Mouse (Mus musculus): ENCODE measurements around the gene Traf5. TPM values are rescaled to one million over a fixed set of nuclear protein-coding genes. Genes with fewer than 3 reads are reported as not detected.

Gene Traf5
- polyA plus RNA-seq, 1 experiment from 2014 or later = 16.9 TPM

DNA sequence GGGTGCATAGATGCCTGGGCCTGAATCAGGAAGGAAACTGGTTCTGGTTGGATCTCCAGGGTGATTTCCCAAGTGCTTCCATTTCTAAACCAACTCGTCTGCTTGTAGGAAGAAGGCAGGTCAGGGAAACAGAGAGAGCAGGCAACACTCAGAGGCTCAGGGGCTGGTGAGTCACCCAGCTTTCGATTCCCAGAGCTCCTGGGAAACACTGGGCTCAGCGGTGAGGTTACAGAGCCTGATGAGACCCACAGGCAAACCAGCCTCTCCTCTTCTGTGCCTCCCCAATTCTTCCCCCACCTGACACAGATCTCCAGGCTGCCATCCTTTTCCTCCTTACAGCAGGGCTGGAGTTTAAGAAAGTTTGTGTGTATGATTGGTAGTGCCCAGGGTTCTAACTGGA, 128.9 kb downstream of the Traf5 start:
- H3K4me1 ChIP-seq (ENCODE audit: control insufficient read depth in 2 of 2, insufficient read depth in 2 of 2, low read length in 2 of 2) = no peaks in the 10 kb centered on the region
- no peak for ATAC-seq (ENCODE audit: insufficient number of reproducible peaks, insufficient read depth, low FRiP score, low read depth)
- 0 out of 2 replicates have a peak overlapping the region, but pooled peaks have one; percentile 21 for H3K9ac ChIP-seq (ENCODE audit: low read length)
- H3K27ac ChIP-seq (replicated peaks in 1 of 2; ENCODE audit: control insufficient read depth in 1 of 2, insufficient read depth in 1 of 2, low read depth in 2 of 2, low read length in 2 of 2) = no peak overlapping the region
- H3K4me2 ChIP-seq (ENCODE audit: low read length) = no peak overlapping the region
- H3K4me3 ChIP-seq (ENCODE audit: control insufficient read depth in 1 of 2, insufficient read depth in 1 of 2, low read depth in 1 of 2, low read length in 2 of 2) = no peak overlapping the region
- no peaks in the 10 kb centered on the region for H3K9me3 ChIP-seq (ENCODE audit: control insufficient read depth, low read length)
- H3K36me3 ChIP-seq (ENCODE audit: control insufficient read depth, insufficient read depth, low read length) = no peaks in the 10 kb centered on the region
- WGBS = 74% methylated on average over 3 of the region's 3 CpGs
- no peaks in the 10 kb centered on the region for H3K27me3 ChIP-seq (ENCODE audit: control insufficient read depth, insufficient read depth, low read length)

DNA sequence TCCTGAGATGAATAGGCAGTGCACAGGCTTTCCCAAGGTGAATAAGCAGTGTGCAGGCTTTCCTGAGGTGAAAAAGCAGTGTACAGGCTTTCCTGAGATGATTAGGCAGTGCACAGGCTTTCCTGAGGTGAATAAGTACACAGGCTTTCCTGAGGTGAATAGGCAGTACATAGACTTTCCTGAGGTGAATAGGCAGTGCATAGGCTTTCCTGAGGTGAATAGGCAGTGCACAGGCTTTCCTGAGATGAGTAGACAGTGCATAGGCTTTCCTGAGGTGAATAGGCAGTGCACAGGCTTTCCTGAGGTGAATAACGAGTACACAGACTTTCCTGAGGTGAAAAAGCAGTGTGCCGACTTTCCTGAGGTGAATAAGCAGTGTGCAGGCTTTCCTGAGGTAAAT, 131.4 kb downstream of the Traf5 start:
- ATAC-seq (ENCODE audit: insufficient number of reproducible peaks, insufficient read depth, low FRiP score, low read depth) = no peak
- Histone ChIP-seq H3K4me2 (ENCODE audit: low read length) (no peak overlapping the region), H3K36me3 (ENCODE audit: control insufficient read depth, insufficient read depth, low read length) (no peaks in the 10 kb centered on the region), H3K27ac (replicated peaks in 1 of 2; ENCODE audit: control insufficient read depth in 1 of 2, insufficient read depth in 1 of 2, low read depth in 2 of 2, low read length in 2 of 2) (no peak overlapping the region), H3K9me3 (ENCODE audit: control insufficient read depth, low read length) (no peaks in the 10 kb centered on the region), H3K27me3 (ENCODE audit: control insufficient read depth, insufficient read depth, low read length) (no peaks in the 10 kb centered on the region), H3K9ac (ENCODE audit: low read length) (no peak overlapping the region), H3K4me3 (ENCODE audit: control insufficient read depth in 1 of 2, insufficient read depth in 1 of 2, low read depth in 1 of 2, low read length in 2 of 2) (no peak overlapping the region), H3K4me1 (ENCODE audit: control insufficient read depth in 2 of 2, insufficient read depth in 2 of 2, low read length in 2 of 2) (no peaks in the 10 kb centered on the region; a peak in 1 of 4 replicates)
- WGBS = 52% methylated on average over 2 of the region's 2 CpGs

DNA sequence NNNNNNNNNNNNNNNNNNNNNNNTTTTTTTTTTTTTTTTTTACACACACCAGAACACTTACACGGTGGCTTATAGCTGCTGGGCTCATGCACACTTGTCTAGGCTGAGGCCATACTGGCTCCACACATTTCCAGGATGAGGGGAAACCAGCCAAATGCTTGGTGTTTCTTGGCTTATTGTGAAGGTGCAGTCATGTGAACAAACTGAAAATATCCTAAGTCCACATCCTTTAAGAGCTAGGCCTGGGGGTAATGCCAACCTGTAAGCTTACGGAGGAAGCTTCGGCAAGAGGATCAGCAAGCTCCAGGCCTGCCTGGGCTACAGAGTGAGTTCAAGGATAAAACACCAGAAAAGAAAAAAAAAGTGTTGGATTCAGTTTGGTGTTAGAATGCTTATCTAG, 135.0 kb downstream of the Traf5 start:
- Histone ChIP-seq H3K4me3 (ENCODE audit: control insufficient read depth in 1 of 2, insufficient read depth in 1 of 2, low read depth in 1 of 2, low read length in 2 of 2) (no peak overlapping the region), H3K9me3 (ENCODE audit: control insufficient read depth, low read length) (no peaks in the 10 kb centered on the region), H3K4me1 (ENCODE audit: control insufficient read depth in 2 of 2, insufficient read depth in 2 of 2, low read length in 2 of 2) (peaks cover 0 to 3% of the 10 kb centered on the region in 2 experiments; a peak in 1 of 4 replicates), H3K9ac (ENCODE audit: low read length) (no peak overlapping the region), H3K36me3 (ENCODE audit: control insufficient read depth, insufficient read depth, low read length) (no peaks in the 10 kb centered on the region), H3K4me2 (ENCODE audit: low read length) (no peak overlapping the region), H3K27ac (replicated peaks in 1 of 2; ENCODE audit: control insufficient read depth in 1 of 2, insufficient read depth in 1 of 2, low read depth in 2 of 2, low read length in 2 of 2) (no peak overlapping the region), H3K27me3 (ENCODE audit: control insufficient read depth, insufficient read depth, low read length) (no peaks in the 10 kb centered on the region)
- WGBS = 92% methylated on average over 3 of the region's 3 CpGs
- no peak for ATAC-seq (ENCODE audit: insufficient number of reproducible peaks, insufficient read depth, low FRiP score, low read depth)

DNA sequence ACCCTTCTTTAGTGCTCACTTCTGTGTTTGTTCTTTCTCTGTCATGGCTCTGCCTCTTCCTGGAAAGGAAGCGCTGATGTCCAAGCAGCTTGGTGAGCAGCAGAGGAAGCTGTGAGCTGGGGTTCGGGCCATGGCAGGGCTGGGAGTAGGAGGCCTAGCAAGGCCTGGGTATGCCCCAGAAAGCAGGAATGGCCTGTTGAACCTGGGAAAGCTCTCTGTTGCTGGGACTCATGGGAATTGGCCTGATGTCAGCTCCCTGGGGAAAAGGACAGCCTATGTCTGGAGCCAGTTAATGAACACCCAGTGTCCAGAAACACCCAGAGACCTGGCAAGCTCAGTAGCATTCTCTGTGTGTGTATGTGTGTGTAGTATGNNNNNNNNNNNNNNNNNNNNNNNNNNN, 135.5 kb downstream of the Traf5 start:
- Histone ChIP-seq H3K4me3 (ENCODE audit: control insufficient read depth in 1 of 2, insufficient read depth in 1 of 2, low read depth in 1 of 2, low read length in 2 of 2) (no peak overlapping the region), H3K4me1 (ENCODE audit: control insufficient read depth in 2 of 2, insufficient read depth in 2 of 2, low read length in 2 of 2) (peaks cover 0 to 3% of the 10 kb centered on the region in 2 experiments; a peak in 1 of 4 replicates), H3K36me3 (ENCODE audit: control insufficient read depth, insufficient read depth, low read length) (no peaks in the 10 kb centered on the region), H3K27me3 (ENCODE audit: control insufficient read depth, insufficient read depth, low read length) (no peaks in the 10 kb centered on the region), H3K27ac (replicated peaks in 1 of 2; ENCODE audit: control insufficient read depth in 1 of 2, insufficient read depth in 1 of 2, low read depth in 2 of 2, low read length in 2 of 2) (peak overlapping the region in 1 of 2 experiments; percentile 27; a peak in 1 of 4 replicates), H3K9ac (ENCODE audit: low read length) (no peak overlapping the region), H3K4me2 (ENCODE audit: low read length) (no peak overlapping the region; the same call in 1 of the 2 replicates), H3K9me3 (ENCODE audit: control insufficient read depth, low read length) (no peaks in the 10 kb centered on the region)
- ATAC-seq (ENCODE audit: insufficient number of reproducible peaks, insufficient read depth, low FRiP score, low read depth) = no peak
- WGBS = 89% methylated on average over 2 of the region's 2 CpGs

DNA sequence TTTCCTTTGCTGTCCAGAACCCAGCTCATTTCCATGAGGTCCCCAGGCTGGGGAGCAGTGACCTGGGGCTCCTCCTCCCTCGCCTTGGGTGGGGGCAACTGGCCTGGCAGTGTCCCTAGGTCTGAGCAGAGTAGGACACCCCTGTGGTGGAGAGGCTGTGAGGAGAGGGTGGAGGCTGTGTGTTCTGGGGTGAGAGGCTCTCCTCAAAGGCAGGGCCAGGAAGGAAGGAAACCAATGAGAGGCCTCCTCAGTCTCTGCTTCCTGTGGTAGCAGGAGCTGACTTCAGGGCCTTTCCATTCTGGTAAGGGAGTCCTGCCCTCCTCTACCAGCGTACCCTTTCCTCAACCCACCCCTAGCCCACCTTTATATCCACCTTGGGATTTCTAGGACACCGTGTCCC, 136.1 kb downstream of the Traf5 start:
- H3K4me2 ChIP-seq (ENCODE audit: low read length) = no peak overlapping the region
- no peak for ATAC-seq (ENCODE audit: insufficient number of reproducible peaks, insufficient read depth, low FRiP score, low read depth)
- no peaks in the 10 kb centered on the region for H3K9me3 ChIP-seq (ENCODE audit: control insufficient read depth, low read length)
- 71% methylated on average over 3 of the region's 3 CpGs for WGBS
- no peaks in the 10 kb centered on the region for H3K36me3 ChIP-seq (ENCODE audit: control insufficient read depth, insufficient read depth, low read length)
- peaks cover 0 to 3% of the 10 kb centered on the region in 2 experiments; a peak in 1 of 4 replicates for H3K4me1 ChIP-seq (ENCODE audit: control insufficient read depth in 2 of 2, insufficient read depth in 2 of 2, low read length in 2 of 2)
- no peaks in the 10 kb centered on the region for H3K27me3 ChIP-seq (ENCODE audit: control insufficient read depth, insufficient read depth, low read length)
- no peak overlapping the region for H3K9ac ChIP-seq (ENCODE audit: low read length)
- H3K27ac ChIP-seq (replicated peaks in 1 of 2; ENCODE audit: control insufficient read depth in 1 of 2, insufficient read depth in 1 of 2, low read depth in 2 of 2, low read length in 2 of 2) = peak overlapping the region; percentile 53 to 64; a peak in 3 of 4 replicates
- H3K4me3 ChIP-seq (ENCODE audit: control insufficient read depth in 1 of 2, insufficient read depth in 1 of 2, low read depth in 1 of 2, low read length in 2 of 2) = no peak overlapping the region

DNA sequence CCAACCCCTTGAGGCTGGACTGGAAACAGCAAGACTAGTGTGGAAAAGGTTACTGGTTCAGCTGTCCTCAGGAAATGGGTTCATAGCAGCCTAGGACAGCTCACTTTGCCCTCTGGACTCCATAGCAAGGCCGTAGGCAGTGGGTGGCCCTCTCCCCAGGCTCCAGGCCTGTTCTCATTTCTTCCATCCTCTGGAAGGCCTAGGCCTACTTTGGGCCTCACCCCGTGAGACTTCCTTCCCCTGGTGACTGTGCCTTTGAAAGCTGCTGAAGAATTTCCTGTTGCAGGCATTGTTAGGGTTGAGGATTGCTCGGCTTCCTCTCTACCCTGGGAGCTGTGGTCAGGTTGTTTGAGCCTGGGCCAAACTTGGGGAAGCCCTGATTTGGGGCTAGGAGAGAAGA, 137.3 kb downstream of the Traf5 start:
- Histone ChIP-seq H3K9ac (ENCODE audit: low read length) (no peak overlapping the region), H3K36me3 (ENCODE audit: control insufficient read depth, insufficient read depth, low read length) (no peaks in the 10 kb centered on the region), H3K4me3 (ENCODE audit: control insufficient read depth in 1 of 2, insufficient read depth in 1 of 2, low read depth in 1 of 2, low read length in 2 of 2) (no peak overlapping the region), H3K9me3 (ENCODE audit: control insufficient read depth, low read length) (no peaks in the 10 kb centered on the region), H3K27me3 (ENCODE audit: control insufficient read depth, insufficient read depth, low read length) (no peaks in the 10 kb centered on the region), H3K27ac (replicated peaks in 1 of 2; ENCODE audit: control insufficient read depth in 1 of 2, insufficient read depth in 1 of 2, low read depth in 2 of 2, low read length in 2 of 2) (peak overlapping the region; percentile 57 to 64), H3K4me1 (ENCODE audit: control insufficient read depth in 2 of 2, insufficient read depth in 2 of 2, low read length in 2 of 2) (peaks cover 0 to 3% of the 10 kb centered on the region in 2 experiments; a peak in 1 of 4 replicates), H3K4me2 (ENCODE audit: low read length) (no peak overlapping the region)
- WGBS = 46% methylated on average over 3 of the region's 3 CpGs
- ATAC-seq (ENCODE audit: insufficient number of reproducible peaks, insufficient read depth, low FRiP score, low read depth) = 0 out of 2 replicates have a peak, but pooled peaks have one; percentile 31

DNA sequence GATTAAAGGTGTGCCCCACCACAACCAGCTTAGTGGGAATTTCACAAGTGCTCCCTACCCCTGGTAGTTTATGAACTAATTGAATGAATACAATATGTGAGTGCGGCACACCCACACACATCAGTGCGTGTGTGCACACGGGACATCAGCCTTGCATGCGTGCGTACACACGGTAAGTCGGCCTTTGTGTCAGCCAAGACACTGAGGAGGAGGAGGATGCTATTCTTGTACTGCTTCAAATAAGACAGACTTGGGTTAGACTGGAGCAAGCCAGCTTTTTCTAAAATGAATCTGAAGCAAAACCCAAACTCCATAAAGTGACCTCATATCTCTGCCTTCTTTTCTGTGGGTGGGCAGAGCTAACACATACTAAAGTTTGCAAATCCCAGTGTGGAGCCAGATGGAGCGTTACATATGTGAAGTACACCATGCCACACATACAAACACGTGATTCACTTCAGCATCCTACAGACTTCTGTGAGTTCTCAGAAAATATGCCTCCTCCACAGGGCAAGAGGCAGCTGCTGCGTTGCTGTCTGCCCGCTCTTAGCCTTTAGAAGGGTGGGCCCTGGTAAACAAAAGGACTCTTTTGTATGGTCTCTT, 139.5 kb downstream of the Traf5 start:
- H3K9ac ChIP-seq (ENCODE audit: low read length) = no peak overlapping the region
- no peaks in the 10 kb centered on the region for H3K9me3 ChIP-seq (ENCODE audit: control insufficient read depth, low read length)
- no peaks in the 10 kb centered on the region for H3K27me3 ChIP-seq (ENCODE audit: control insufficient read depth, insufficient read depth, low read length)
- no peaks in the 10 kb centered on the region for H3K36me3 ChIP-seq (ENCODE audit: control insufficient read depth, insufficient read depth, low read length)
- H3K4me1 ChIP-seq (ENCODE audit: control insufficient read depth in 2 of 2, insufficient read depth in 2 of 2, low read length in 2 of 2) = peaks cover 0 to 3% of the 10 kb centered on the region in 2 experiments; a peak in 1 of 4 replicates
- H3K4me2 ChIP-seq (ENCODE audit: low read length) = no peak overlapping the region
- ATAC-seq (ENCODE audit: insufficient number of reproducible peaks, insufficient read depth, low FRiP score, low read depth) = no peak
- H3K4me3 ChIP-seq (ENCODE audit: control insufficient read depth in 1 of 2, insufficient read depth in 1 of 2, low read depth in 1 of 2, low read length in 2 of 2) = no peak overlapping the region
- 86% methylated on average over 11 of the region's 11 CpGs for WGBS
- no peak overlapping the region for H3K27ac ChIP-seq (replicated peaks in 1 of 2; ENCODE audit: control insufficient read depth in 1 of 2, insufficient read depth in 1 of 2, low read depth in 2 of 2, low read length in 2 of 2)

DNA sequence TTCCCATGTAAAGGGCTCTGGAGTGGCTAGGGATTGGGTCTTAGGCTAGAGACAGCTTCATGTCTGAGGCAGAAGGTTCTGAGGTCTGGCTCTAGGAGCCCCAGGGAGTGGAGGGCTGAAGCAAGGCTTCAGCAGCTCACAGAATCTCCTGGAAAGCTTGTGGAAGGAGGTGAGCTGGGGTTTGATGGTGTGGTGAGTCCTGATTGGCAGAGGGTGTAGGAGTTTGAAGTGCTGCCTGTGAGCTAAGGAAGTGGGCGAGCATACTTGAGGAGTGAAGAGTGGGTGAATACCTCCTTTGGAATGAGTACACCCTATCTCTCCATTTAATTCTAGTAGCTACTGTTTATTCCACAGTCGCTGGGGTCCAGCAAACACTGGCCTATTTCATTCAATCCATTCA, 141.7 kb downstream of the Traf5 start:
- no peaks in the 10 kb centered on the region for H3K36me3 ChIP-seq (ENCODE audit: control insufficient read depth, insufficient read depth, low read length)

More for the DNA sequence above, 141.7 kb downstream of the Traf5 start:
- no peak overlapping the region for H3K4me3 ChIP-seq (ENCODE audit: control insufficient read depth in 1 of 2, insufficient read depth in 1 of 2, low read depth in 1 of 2, low read length in 2 of 2)
- 54% methylated on average over 2 of the region's 2 CpGs for WGBS
- H3K9ac ChIP-seq (ENCODE audit: low read length) = no peak overlapping the region
- ATAC-seq (ENCODE audit: insufficient number of reproducible peaks, insufficient read depth, low FRiP score, low read depth) = no peak
- no peak overlapping the region for H3K27ac ChIP-seq (replicated peaks in 1 of 2; ENCODE audit: control insufficient read depth in 1 of 2, insufficient read depth in 1 of 2, low read depth in 2 of 2, low read length in 2 of 2)
- no peaks in the 10 kb centered on the region for H3K27me3 ChIP-seq (ENCODE audit: control insufficient read depth, insufficient read depth, low read length)
- H3K9me3 ChIP-seq (ENCODE audit: control insufficient read depth, low read length) = no peaks in the 10 kb centered on the region
- no peaks in the 10 kb centered on the region; a peak in 1 of 4 replicates for H3K4me1 ChIP-seq (ENCODE audit: control insufficient read depth in 2 of 2, insufficient read depth in 2 of 2, low read length in 2 of 2)
- no peak overlapping the region for H3K4me2 ChIP-seq (ENCODE audit: low read length)
